Mouse (Mus musculus) kidney, postnatal 0 days (tissue): ENCODE data around the gene Fthl17a. TPM values are rescaled to one million over a fixed set of nuclear protein-coding genes. Genes with fewer than 3 reads are reported as not detected.

Experiments used
- ATAC-seq: fragments of 200-750 bp; cut with Nextera tagmentation; replicated peaks from 2 replicates; pipeline ENCODE4 v1.8.0; 2017; ENCODE audit warnings: low read depth, moderate number of reproducible peaks, moderate TSS enrichment, moderate library complexity; ENCODE audit not compliant: low FRiP score
- DNase-seq: peaks from one replicate; pipeline ENCODE4 v3.0.0-alpha.2; 2016; ENCODE audit warnings: low spot score
- H3K27ac ChIP-seq: fragments of 300-500 bp; sonication (generic); 2 replicates; pipeline ENCODE4 v1.5.1; 2014; ENCODE audit warnings: mild to moderate bottlenecking
- H3K27me3 ChIP-seq: fragments of 300-500 bp; sonication (generic); 2 replicates; pipeline ENCODE4 v1.6.1; 2014; ENCODE audit warnings: low read length, mixed read lengths; ENCODE audit not compliant: insufficient read depth
- H3K36me3 ChIP-seq: fragments of 300-500 bp; sonication (generic); 2 replicates; pipeline ENCODE4 v1.6.1; 2014; ENCODE audit warnings: low read length, mixed read lengths; ENCODE audit not compliant: insufficient read depth
- H3K4me1 ChIP-seq: fragments of 300-500 bp; sonication (generic); replicated peaks from 2 replicates; pipeline ENCODE4 v1.6.1; 2014; ENCODE audit warnings: antibody characterized with exemption, low read length, mixed read lengths; ENCODE audit not compliant: insufficient read depth
- H3K4me2 ChIP-seq: fragments of 300-500 bp; sonication (generic); 2 replicates; pipeline ENCODE4 v1.6.1; 2014; ENCODE audit warnings: mild to moderate bottlenecking, low read length, moderate library complexity, mixed read lengths
- H3K4me3 ChIP-seq: fragments of 300-500 bp; sonication (generic); replicated peaks from 2 replicates; pipeline ENCODE4 v1.5.1; 2014; ENCODE audit warnings: low read depth, low read length
- H3K9ac ChIP-seq: fragments of 300-500 bp; sonication (generic); 2 replicates; pipeline ENCODE4 v1.6.1; 2014; ENCODE audit warnings: low read depth, low read length
- H3K9me3 ChIP-seq: fragments of 300-500 bp; sonication (generic); replicated peaks from 2 replicates; pipeline ENCODE4 v1.6.1; 2016; ENCODE audit warnings: low read length, inconsistent platforms, mixed read lengths
- CTCF ChIP-seq: IDR thresholded peaks from 2 replicates; pipeline ENCODE4 v1.5.1; 2016; ENCODE audit warnings: antibody characterized with exemption, low read depth, mild to moderate bottlenecking, moderate library complexity
- WGBS: fragments of 180-500 bp; shearing (Covaris S2); extraction: QIAGEN DNeasy Blood & Tissue Kit; methylation state at CpG from one replicate; pipeline ENCODE4 v1.1.7; 2014; 5-methylcytosine and 5-hydroxymethylcytosine counted together
- polyA plus RNA-seq: library from polyadenylated mRNA; unstranded; fragments of >200 nt; fragmentation: Nextera tagmentation; extraction: Ambion mirVana; gene quantifications from 2 replicates; pipeline ENCODE4 v1.2.1, GENCODE M21; 2015

The Fthl17a gene
- polyA plus RNA-seq, 1 experiment from 2014 or later = not detected

- Histone ChIP-seq H3K9ac (no peak overlapping the region), H3K27ac (no peak overlapping the region), H3K4me3 (no peak overlapping the region), H3K27me3 (no peaks in the 10 kb centered on the region), H3K4me2 (no peak overlapping the region), H3K9me3 (no peaks in the 10 kb centered on the region), H3K4me1 (no peaks in the 10 kb centered on the region), H3K36me3 (no peaks in the 10 kb centered on the region)
- TF ChIP-seq CTCF = no peak
- DNase-seq (no peak), ATAC-seq (no peak)
- WGBS = 50% methylated on average over 3 of the region's 3 CpGs
Measured at GRCm38 (mm10) chrX:85294001-85294400, 44.5 kb downstream of the Fthl17a start.

GRCm38 (mm10) chrX:85304674-85305073 lies 55.2 kb downstream of the Fthl17a start:
- H3K9me3 ChIP-seq = no peaks in the 10 kb centered on the region
- whole genome bisulfite sequencing = 83% methylated on average over 4 of the region's 4 CpGs
- no peak overlapping the region for H3K9ac ChIP-seq
- TF ChIP-seq CTCF = no peak
- DNase-seq (no peak), ATAC-seq (no peak)
- no peaks in the 10 kb centered on the region for H3K36me3 ChIP-seq
- no peak overlapping the region for H3K27ac ChIP-seq
- H3K4me1 ChIP-seq = no peaks in the 10 kb centered on the region
- no peak overlapping the region for H3K4me2 ChIP-seq
- no peak overlapping the region for H3K4me3 ChIP-seq
- no peaks in the 10 kb centered on the region for H3K27me3 ChIP-seq

- no peak for DNase-seq
- no peak overlapping the region for H3K4me3 ChIP-seq
Measured at GRCm38 (mm10) chrX:85318576-85318975, 69.1 kb downstream of the Fthl17a start.

GRCm38 (mm10) chrX:85319193-85319592 lies 69.7 kb downstream of the Fthl17a start:
- peak; percentile 72 for TF ChIP-seq CTCF
- H3K4me3 ChIP-seq = no peak overlapping the region
- no peak for ATAC-seq
- 29% methylated on average over 1 of the region's 1 CpGs for whole genome bisulfite sequencing
- no peaks in the 10 kb centered on the region for H3K27me3 ChIP-seq
- no peaks in the 10 kb centered on the region for H3K36me3 ChIP-seq
- no peaks in the 10 kb centered on the region for H3K4me1 ChIP-seq
- no peak overlapping the region for H3K4me2 ChIP-seq
- DNase-seq = peak; percentile 33
- H3K9ac ChIP-seq = no peak overlapping the region
- H3K9me3 ChIP-seq = no peaks in the 10 kb centered on the region
- H3K27ac ChIP-seq = no peak overlapping the region

More at GRCm38 (mm10) chrX:85318576-85318975, 69.1 kb downstream of the Fthl17a start:
- no peak for TF ChIP-seq CTCF
- no peak for ATAC-seq
- Histone ChIP-seq H3K4me2 (no peak overlapping the region), H3K36me3 (no peaks in the 10 kb centered on the region), H3K4me1 (no peaks in the 10 kb centered on the region), H3K27ac (no peak overlapping the region), H3K9me3 (no peaks in the 10 kb centered on the region), H3K9ac (no peak overlapping the region), H3K27me3 (no peaks in the 10 kb centered on the region)
- WGBS = 79% methylated on average over 4 of the region's 4 CpGs
